Mouse (Mus musculus) embryonic fibroblast, embryonic 13.5 days (primary cell): ENCODE data around the gene Anxa11.

ENCODE experiments used
- CTCF ChIP-seq: IDR thresholded peaks from 2 replicates; pipeline ENCODE4 v1.5.1; 2011; ENCODE audit warnings: mild to moderate bottlenecking, control low read depth, low read length, moderate library complexity, borderline replicate concordance; ENCODE audit not compliant: insufficient read depth
- POLR2A ChIP-seq: IDR thresholded peaks from 2 replicates; pipeline ENCODE4 v1.6.1; 2011; ENCODE audit warnings: low read depth, mild to moderate bottlenecking, control low read depth, low read length, moderate library complexity

DNA sequence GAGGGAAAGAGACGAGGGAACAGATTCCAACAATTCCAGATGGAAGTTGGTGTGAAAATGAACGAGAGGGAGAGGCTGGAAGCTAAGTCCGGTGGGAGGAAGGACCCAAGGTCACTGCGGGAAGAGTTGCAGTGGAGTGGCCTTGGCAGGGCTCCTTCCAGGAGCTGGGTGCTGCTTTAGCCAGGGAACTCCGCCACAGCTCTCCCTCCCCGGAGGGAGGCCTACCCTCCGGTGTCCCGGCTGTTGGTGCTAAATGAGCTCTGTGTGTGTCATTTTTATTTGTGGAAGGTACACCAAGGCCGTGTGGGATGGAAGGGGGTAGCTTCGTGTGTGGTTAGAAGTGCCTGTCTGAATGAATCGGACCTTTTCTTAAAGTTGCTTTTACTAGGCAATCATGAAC, 24.9 kb downstream of the Anxa11 start:
- TF ChIP-seq CTCF: no peak
- TF ChIP-seq POLR2A: no peak
